Mouse (Mus musculus) urinary bladder, postnatal 36 days (tissue): ENCODE measurements around the gene Fuk.
"Not testable (repeated sequence)": the region's sequence is repeated elsewhere in the genome, so short reads cannot be mapped to it uniquely, and the experiment has no call there.

Experiments
- DNase-seq, 2 experiments: peaks; one replicate each; pipeline ENCODE4 v3.0.0; 2022; ENCODE audit warnings: low spot score in 2 of 2, mixed read lengths in 1 of 2

The Fuk gene

GRCm38 (mm10) chr8:110919341-110920031 lies 17.2 kb upstream of the Fuk start, which contains the start of gene St3gal2:
Gene St3gal2, plus strand, starts transcription at chr8:110919922.
- DNase-seq, result peak; percentile 73 to 83

GRCm38 (mm10) chr8:110918460-110918859 lies 16.2 kb upstream of the Fuk start:
- no peak for DNase-seq

DNA sequence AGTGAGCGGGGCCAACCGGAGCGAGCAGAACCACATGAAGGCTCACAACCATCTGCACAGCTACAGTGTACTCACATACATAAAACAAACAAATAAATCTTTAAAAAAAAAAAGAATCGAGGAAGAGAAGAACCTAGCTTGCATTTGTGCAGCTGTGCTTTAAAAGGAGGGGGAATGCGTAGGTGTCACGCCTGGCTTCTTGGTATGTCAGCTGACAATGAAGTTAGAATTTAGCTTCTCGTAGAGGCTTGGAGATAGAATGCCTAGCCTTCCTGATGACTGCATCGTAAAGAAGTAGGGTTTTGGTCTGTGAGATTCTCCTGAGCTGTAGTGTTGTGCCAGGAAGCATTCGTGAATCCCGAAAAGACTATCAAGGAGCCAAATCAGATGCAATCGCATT lies 15.7 kb upstream of the Fuk start:
- no peak for DNase-seq

- DNase-seq, result peak in 1 of 2 experiments; percentile 42
These were observed 15.1 kb upstream of the Fuk start for GRCm38 (mm10) chr8:110917415-110917814.

DNA sequence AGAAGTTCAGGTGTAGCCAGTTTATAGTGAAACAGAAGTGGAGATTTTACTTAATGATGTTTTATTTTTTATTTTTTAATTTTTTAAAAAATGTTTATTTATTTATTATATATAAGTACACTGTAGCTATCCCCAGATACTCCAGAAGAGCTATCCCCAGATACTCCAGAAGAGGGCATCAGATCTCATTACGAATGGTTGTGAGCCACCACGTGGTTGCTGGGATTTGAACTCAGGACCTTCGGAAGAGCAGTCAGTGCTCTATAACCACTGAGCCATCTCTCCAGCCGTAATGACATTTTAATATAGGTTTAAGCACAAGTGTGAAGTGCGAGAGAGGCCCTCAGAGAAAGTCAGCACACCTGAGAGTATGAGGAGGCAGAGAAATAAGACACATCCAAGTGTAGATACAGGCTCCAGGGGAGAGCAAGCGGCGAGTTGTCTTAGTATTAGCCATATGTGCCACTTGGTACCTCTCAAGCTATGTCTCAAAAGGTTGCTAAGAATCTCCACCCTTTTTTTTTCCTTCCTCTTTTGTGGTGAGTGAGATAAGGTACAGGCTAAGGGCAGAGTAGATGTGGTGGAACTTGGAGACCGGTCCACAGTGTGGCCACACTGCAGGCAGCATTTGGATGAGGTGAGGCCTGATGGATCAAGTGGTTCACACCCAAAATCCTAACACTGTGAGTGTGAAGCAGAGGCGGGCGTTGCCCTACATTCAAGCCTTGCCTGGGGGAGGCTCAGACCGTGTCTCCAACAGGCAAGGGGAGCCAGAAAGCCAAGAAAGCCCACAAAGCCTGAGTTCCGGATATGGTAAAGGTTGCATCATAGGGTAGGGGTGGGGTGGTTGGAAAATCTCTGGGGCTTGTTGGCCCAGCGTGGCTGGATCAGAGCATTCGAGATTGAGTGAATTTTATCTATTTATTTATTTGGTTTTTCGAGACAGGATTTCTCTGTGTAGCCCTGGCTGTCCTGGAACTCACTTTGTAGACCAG lies 9.6 kb upstream of the Fuk start:
- DNase-seq, result no peak

DNA sequence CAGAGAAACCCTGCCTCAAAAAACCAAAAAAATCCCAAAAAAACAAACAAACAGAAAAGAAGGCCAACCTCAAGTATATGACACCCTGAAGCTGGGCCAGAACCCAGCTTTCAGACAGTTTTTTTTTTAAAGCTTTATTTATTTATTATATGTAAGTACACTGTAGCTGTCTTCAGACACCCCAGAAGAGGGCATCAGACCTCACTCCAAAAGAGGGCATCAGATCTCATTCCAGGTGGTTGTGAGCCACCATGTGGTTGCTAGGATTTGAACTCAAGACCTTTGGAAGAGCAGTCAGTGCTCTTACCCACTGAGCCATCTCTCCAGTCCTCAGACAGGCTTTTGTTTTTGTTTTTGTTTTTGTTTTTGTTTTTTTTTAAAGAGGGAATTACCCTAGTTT lies 7.6 kb upstream of the Fuk start:
- DNase-seq, result not testable (repeated sequence)

- no peak for DNase-seq
These were observed 4.4 kb upstream of the Fuk start for GRCm38 (mm10) chr8:110906682-110907081.

GRCm38 (mm10) chr8:110905404-110905803 lies 3.1 kb upstream of the Fuk start:
- DNase-seq, result no peak

- no peak for DNase-seq
These were observed 284 bp upstream of the Fuk start for GRCm38 (mm10) chr8:110902579-110902965.

GRCm38 (mm10) chr8:110901056-110901455 lies 1.2 kb downstream of the Fuk start:
- no peak for DNase-seq

DNA sequence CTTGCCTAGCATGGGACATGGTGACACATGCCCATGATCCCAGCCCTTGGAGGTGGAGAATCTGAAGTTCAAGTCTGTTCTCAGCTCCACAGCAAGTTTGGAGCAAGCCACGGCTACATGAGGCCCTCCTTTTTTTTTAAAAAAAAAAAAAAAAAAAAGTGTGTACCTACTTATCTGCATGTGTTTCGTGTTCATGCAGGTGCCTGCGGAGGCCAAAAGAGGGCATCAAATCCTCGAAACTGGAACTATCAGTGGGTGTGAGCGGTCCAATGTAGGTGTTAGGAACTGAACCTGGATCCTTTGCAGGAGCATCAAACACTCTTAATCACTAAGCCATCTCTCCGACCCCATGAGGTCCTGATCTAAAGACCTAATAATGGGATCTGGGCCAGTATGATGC lies 4.8 kb downstream of the Fuk start:
- no peak for DNase-seq

DNA sequence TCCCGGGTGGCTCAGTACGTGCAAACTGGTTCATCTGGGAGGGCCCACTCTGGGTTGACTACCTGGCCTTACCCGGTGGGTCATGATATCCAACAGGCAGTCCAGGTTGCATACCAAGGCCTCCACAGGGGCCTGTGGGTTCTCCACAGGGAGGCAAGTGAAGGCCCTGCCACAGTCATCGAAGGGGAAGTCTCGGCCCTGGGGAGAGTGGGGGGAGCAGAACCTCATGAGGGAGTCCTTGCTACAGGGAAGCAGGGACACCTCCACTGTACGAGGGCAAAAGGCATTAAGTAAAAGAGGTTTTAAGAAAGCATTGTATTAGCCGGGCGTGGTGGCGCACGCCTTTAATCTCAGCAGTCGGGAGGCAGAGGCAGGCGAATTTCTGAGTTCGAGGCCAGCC lies 6.5 kb downstream of the Fuk start:
- DNase-seq, result no peak

DNA sequence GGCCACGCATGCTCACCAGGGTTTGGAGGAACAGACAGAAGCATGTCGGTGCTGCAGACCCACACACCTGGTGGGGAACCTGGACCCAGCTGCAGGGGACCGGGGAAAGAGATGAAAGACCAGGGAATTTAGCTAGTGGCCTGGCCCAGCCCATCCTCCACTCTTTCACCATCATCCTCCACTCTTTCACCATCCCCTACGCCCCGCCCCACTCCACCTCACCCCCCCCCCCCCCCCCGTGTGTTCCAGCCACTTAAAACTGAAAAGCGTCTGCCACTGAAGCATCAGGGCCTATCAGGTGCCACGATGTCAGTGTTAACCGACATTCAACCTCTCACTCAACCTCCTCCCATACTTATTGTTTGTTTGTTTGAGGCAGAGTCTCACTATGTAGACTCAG lies 7.0 kb downstream of the Fuk start:
- DNase-seq, result no peak

- DNase-seq, result no peak
These were observed 7.4 kb downstream of the Fuk start for GRCm38 (mm10) chr8:110894851-110895250.

- DNase-seq, result no peak
These were observed 9.4 kb downstream of the Fuk start for GRCm38 (mm10) chr8:110892913-110893312.

GRCm38 (mm10) chr8:110892040-110892439 lies 10.2 kb downstream of the Fuk start:
- no peak for DNase-seq

GRCm38 (mm10) chr8:110889904-110890470 lies 12.3 kb downstream of the Fuk start:
- no peak for DNase-seq

DNA sequence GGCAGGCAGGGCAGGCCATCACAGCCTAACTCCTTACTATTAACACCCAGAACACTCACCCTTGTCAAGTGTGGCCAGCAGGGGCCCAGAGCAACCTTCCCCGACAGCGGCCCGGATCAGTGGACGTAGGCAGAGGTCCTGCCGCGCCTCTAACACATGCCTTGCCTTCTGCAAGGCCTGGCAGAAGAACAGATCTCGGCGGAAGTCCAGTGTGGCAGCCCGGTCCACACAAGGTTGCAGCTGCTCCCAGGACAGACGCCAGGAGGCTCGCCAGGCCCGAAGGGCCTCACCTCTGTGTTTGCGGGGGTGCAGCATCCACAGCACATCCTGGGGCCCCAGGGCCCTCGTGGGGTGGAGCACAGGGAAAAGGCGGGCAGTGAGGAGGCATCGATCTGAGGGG lies 13.4 kb downstream of the Fuk start:
- peak in 1 of 2 experiments; percentile 22 for DNase-seq

GRCm38 (mm10) chr8:110888441-110888840 lies 13.8 kb downstream of the Fuk start:
- DNase-seq, result no peak

- peak in 1 of 2 experiments; percentile 53 for DNase-seq
These were observed 14.7 kb downstream of the Fuk start for GRCm38 (mm10) chr8:110887551-110887950.

- no peak for DNase-seq
These were observed 15.7 kb downstream of the Fuk start for GRCm38 (mm10) chr8:110886634-110887033.

DNA sequence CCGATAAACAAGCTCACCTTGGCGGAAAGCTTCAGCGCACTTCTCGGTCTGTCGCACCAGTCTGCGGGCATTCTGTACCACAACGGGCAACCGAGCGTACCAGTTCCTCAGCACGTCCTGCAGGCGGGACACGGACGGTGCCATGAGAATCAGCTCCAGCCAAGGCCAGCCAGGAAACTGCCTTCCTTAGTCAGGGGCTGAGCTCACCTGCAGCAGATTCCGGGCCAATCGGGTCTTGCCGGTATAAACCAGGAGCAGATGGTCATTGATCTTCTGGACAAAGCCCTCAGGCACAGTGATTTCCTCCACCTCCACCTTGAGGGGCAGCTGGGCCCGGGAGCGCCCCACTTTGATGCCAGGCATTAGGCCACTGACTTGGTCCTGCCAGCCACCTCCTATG lies 18.5 kb downstream of the Fuk start:
- DNase-seq, result no peak
